Mouse (Mus musculus) cerebellum, adult 2 months (tissue): ENCODE data around the gene Rhpn2. TPM values are rescaled to one million over a fixed set of nuclear protein-coding genes. Genes with fewer than 3 reads are reported as not detected.

Source experiments
- DNase-seq, 2 experiments: peaks; one replicate each; pipeline ENCODE4 v3.0.0; 2021
- H3K27ac ChIP-seq: fragments of 200-500 bp; 2 replicates; pipeline ENCODE4 v1.5.1; 2012; ENCODE audit warnings: low read length, control low read depth, inconsistent platforms; ENCODE audit not compliant: insufficient read depth
- H3K27me3 ChIP-seq: fragments of 200-500 bp; 2 replicates; pipeline ENCODE4 v1.6.1; 2012; ENCODE audit warnings: inconsistent platforms, mild to moderate bottlenecking, low read length, moderate library complexity; ENCODE audit not compliant: control insufficient read depth, insufficient read depth
- H3K4me1 ChIP-seq: fragments of 200-500 bp; 2 replicates; pipeline ENCODE4 v1.6.1; 2011; ENCODE audit warnings: low read length; ENCODE audit not compliant: control insufficient read depth, insufficient read depth
- H3K4me3 ChIP-seq: fragments of 200-500 bp; replicated peaks from 2 replicates; pipeline ENCODE3; 2011; ENCODE audit warnings: mild to moderate bottlenecking, low read depth, low read length, control low read depth; ENCODE audit not compliant: insufficient read depth
- CTCF ChIP-seq: fragments of 200-500 bp; IDR thresholded peaks from 2 replicates; pipeline ENCODE4 v1.5.1; 2011; ENCODE audit warnings: low read depth, mild to moderate bottlenecking, control low read depth, low read length, moderate library complexity, borderline replicate concordance; ENCODE audit not compliant: insufficient read depth
- POLR2A ChIP-seq: fragments of 200-500 bp; IDR thresholded peaks from 2 replicates; pipeline ENCODE4 v1.6.1; 2011; ENCODE audit warnings: low read length, control low read depth, borderline replicate concordance; ENCODE audit not compliant: insufficient read depth
- WGBS: fragments of 180-500 bp; shearing (Covaris S2); methylation state at CpG from one replicate; pipeline ENCODE4 v1.1.7; 2018; 5-methylcytosine and 5-hydroxymethylcytosine counted together
- polyA plus RNA-seq: library from polyadenylated mRNA; depleted of rRNA; stranded (reverse); fragments of >200 nt; gene quantifications from 2 replicates; pipeline ENCODE4 v1.2.3, GENCODE M21; 2012; rRNA removed

The Rhpn2 gene
- polyA plus RNA-seq, result 9.9 and 10.1 TPM in 2 replicates

DNA sequence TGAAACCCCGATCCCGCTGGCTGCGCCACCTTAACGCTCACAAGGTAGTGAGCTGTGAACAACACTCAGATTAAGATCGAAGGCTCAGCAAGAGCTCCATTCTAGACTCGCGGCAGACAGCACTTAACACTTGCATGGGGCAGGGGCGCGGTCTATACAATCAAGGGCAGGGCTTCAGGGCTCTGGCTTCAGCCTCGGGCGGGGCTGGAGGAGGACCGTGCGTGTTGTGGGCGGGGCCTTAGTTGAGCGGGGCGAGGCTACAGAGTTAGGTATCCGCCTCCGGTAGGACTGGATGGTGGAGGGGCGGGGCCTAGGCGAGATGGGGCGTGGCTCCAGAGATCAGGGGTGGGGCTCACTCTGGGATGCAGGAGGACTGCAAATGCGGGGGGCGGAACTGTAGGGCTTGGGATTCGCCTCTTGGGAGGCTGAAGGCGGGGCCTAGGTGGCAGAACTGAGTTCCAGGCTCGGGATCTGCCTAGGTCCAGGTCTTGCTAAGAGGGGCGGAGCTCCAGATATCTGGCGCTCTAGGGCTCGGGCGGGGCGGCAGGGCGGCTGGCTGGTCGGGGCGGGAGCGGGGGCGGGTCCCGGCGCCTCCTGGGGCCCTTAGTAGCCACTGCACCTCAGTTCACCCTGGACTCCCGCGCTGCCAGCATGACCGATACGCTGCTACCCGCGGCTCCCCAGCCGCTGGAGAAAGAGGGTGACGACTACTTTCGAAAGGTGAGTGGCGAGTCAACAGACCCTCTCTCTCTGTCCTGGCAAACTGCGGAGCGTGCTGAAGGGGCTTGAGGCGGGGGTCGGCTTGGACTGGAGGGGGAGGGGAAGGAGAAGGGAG is at the start of gene Rhpn2:
Gene Rhpn2, plus strand, starts transcription at position 479 of the 835 bp plus-strand sequence.
- WGBS, result under 1% methylated on average over 51 of the region's 52 CpGs
- TF ChIP-seq POLR2A (0 out of 2 replicates have a peak, but pooled peaks have one; percentile 14), CTCF (no peak)

DNA sequence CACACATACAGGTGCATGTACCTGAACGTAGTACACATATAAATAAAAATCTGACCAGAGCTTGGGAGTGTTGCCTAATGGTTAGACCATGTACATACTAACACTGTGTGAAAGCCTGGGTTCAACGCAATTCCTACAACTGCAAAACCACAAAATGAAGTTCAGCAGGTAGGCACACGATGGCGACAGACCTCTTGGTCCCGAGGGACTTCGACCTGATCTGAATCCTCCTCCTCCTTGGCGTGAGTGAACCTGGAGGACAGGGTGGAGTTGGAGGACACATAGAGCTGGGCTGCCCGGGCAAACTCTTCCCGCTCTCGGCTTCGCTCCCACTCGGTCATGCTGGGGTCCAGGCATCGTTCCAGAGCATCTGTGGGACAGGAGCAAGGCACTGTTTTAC is 40.5 kb upstream of the Rhpn2 start:
- WGBS, result 54% methylated on average over 13 of the region's 13 CpGs
- Histone ChIP-seq H3K27ac (no peak overlapping the region), H3K4me1 (no peaks in the 10 kb centered on the region), H3K4me3 (no peak overlapping the region), H3K27me3 (no peaks in the 10 kb centered on the region)
- DNase-seq, result no peak
- TF ChIP-seq CTCF, result no peak; the same call in 1 of the 2 replicates
- TF ChIP-seq POLR2A, result no peak

More for the DNA sequence above, at the start of gene Rhpn2:
- Histone ChIP-seq H3K27ac (no peak within 1 kb of the TSS), H3K4me1 (no peaks in the 10 kb centered on the region), H3K27me3 (no peaks in the 10 kb centered on the region), H3K4me3 (peak within 1 kb of the TSS; percentile 66)
- DNase-seq, result peak; percentile 99 to 100

GRCm38 (mm10) chr7:35295631-35296030 is 38.3 kb upstream of the Rhpn2 start:
- H3K27ac ChIP-seq, result no peak overlapping the region
- 93% methylated on average over 2 of the region's 2 CpGs for WGBS
- no peak overlapping the region for H3K4me3 ChIP-seq
- DNase-seq, result no peak
- H3K27me3 ChIP-seq, result no peaks in the 10 kb centered on the region
- no peaks in the 10 kb centered on the region for H3K4me1 ChIP-seq
- TF ChIP-seq CTCF, result no peak
- no peak for TF ChIP-seq POLR2A

GRCm38 (mm10) chr7:35297886-35298285 is 36.1 kb upstream of the Rhpn2 start:
- DNase-seq, result no peak
- Histone ChIP-seq H3K4me1 (no peaks in the 10 kb centered on the region), H3K27ac (no peak overlapping the region), H3K4me3 (no peak overlapping the region), H3K27me3 (no peaks in the 10 kb centered on the region)
- TF ChIP-seq POLR2A (no peak), CTCF (no peak)
- WGBS, result 94% methylated on average over 5 of the region's 5 CpGs

DNA sequence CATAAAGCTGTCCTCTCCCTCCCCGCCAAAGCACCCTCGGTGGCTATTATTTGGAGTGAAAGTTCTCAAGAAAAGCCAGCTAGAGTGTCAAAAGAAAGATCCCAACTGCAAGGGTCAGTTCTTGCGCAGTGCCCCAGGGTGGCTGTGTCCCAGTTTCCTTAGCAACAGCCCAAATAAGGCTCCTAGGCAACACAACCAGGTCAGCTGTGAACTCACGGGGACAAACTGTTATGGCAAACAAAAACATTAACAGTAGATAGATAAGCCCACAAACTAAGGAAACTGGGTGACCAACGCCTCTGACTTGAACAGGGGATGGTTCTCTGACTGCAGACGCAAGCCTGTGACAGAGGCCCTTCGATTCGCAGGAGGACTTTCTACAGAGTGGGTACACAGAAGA is 34.3 kb upstream of the Rhpn2 start:
- H3K27me3 ChIP-seq, result no peaks in the 10 kb centered on the region
- no peak overlapping the region for H3K4me3 ChIP-seq
- DNase-seq, result peak; percentile 21 to 50
- H3K4me1 ChIP-seq, result no peaks in the 10 kb centered on the region
- TF ChIP-seq POLR2A (no peak), CTCF (no peak)
- peak overlapping the region; percentile 88; the same call in 1 of the 2 replicates for H3K27ac ChIP-seq
- 63% methylated on average over 8 of the region's 8 CpGs for WGBS

- H3K4me3 ChIP-seq, result no peak overlapping the region
- H3K27me3 ChIP-seq, result no peaks in the 10 kb centered on the region
- DNase-seq, result no peak
- TF ChIP-seq POLR2A (no peak), CTCF (no peak)
- no peaks in the 10 kb centered on the region for H3K4me1 ChIP-seq
- H3K27ac ChIP-seq, result no peak overlapping the region
Measured at GRCm38 (mm10) chr7:35300792-35301191, 33.2 kb upstream of the Rhpn2 start.

DNA sequence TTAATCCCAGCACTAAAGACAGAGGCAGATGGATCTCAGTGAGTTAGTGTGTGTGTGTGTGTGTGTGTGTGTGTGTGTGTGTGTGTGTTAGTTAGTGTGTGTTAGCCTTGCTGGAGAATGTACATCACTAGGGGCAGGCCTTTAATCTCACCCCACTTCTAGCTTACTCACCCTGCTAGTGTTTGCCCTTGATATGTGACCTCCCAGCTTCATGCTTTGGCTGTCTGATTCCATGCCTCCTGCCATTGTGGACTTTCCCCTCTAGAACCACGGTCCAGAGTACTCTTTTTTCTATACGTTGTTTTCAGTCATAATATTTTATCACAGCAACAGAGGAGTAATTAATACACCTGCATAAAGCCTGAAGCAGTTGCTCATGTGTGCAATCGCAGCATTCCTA is 22.8 kb upstream of the Rhpn2 start:
- TF ChIP-seq POLR2A (no peak), CTCF (no peak)
- Histone ChIP-seq H3K27me3 (no peaks in the 10 kb centered on the region), H3K4me1 (no peaks in the 10 kb centered on the region), H3K4me3 (no peak overlapping the region), H3K27ac (no peak overlapping the region)
- no peak for DNase-seq
- WGBS, result 96% methylated on average over 3 of the region's 3 CpGs

DNA sequence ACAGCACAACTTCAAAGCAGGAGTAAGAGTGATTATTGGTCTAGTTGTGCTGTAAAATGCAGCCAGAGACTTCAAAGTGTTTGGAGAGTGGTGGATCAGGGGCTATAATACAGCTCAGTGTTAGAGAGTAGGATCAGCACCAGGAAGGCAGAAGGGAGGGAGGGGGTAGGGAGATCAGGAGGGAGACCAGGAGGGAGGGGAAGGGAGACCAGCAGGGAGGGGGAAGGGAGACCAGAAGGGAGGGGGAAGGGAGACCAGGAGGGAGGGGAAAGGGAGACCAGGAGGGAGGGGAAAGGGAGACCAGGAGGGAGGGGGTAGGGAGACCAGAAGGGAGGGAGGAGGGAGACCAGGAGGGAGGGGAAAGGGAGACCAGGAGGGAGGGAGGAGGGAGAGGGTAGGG is 19.8 kb upstream of the Rhpn2 start:
- Histone ChIP-seq H3K27ac (no peak overlapping the region), H3K4me1 (no peaks in the 10 kb centered on the region), H3K4me3 (no peak overlapping the region), H3K27me3 (no peaks in the 10 kb centered on the region)
- no peak for DNase-seq
- TF ChIP-seq CTCF (no peak), POLR2A (no peak)
